Mouse (Mus musculus): ENCODE measurements around the gene Pitx3.

- TF ChIP-seq CTCF (IDR thresholded peaks at IDR 0.05; ENCODE audit: insufficient read depth, low read length) (no peak), POLR2A (IDR thresholded peaks at IDR 0.05; ENCODE audit: borderline replicate concordance, extremely low read depth, low read depth, low read length) (no peak)
Measured at GRCm38 (mm10) chr19:46148372-46148760, 240 bp upstream of the Pitx3 start.

Data from lung, adult 2 months (tissue).